Mouse (Mus musculus): ENCODE results near the gene Snap29.
A peak's percentile ranks its signal among the peaks of the same experiment; 100 is the strongest.

Snap29 gene

GRCm38 (mm10) chr16:17405736-17406443 is at the start of gene Snap29, which contains the start of gene Pi4ka:
Snap29 (plus strand) TSS chr16:17405986.
Pi4ka (minus strand) TSS chr16:17406314.
- DNase-seq (ENCODE audit: low spot score): peak; percentile 99

- DNase-seq (ENCODE audit: low spot score): no peak
Measured at GRCm38 (mm10) chr16:17356031-17356430, 49.8 kb upstream of the Snap29 start.

DNA sequence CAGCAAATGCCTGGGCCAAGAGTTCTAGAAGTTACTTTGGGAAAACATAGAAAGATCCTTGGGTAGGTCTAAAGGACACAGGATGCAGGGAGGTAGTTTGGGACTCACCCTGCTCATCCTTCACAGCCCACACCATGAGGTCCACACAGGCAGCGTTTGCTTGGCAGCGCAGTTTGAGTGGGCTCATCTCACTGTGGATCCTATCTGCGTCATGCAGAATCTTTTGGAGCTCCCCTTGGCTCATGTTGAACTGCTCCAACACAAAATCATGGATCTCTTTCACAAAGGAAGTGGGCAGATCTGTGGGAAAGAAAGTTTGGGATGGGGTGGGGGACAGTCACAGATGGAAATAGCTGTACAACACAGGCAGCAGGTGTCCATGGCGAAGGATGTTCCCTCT is 47.0 kb upstream of the Snap29 start:
- no peak for DNase-seq (ENCODE audit: low spot score)

DNA sequence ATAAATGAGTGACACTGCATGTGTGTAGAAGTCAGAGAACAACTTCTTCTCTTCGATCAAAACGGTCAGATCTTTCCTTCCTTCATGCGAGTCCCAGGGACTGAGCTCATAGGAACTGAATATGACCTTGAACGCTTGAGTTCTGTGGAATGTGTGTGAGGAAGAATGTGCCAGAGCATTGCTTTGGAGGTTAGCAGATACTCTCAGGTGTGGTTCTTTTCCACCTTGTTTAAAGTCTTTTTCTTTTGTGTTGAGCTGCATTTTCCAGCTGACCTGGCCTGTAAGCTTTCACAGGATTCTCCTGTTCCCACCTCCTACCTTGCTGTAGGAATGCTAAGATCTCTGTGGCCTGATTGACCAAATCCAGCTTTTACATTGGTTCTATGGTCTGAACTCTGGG is 23.5 kb upstream of the Snap29 start:
- DNase-seq (ENCODE audit: low spot score): no peak

DNA sequence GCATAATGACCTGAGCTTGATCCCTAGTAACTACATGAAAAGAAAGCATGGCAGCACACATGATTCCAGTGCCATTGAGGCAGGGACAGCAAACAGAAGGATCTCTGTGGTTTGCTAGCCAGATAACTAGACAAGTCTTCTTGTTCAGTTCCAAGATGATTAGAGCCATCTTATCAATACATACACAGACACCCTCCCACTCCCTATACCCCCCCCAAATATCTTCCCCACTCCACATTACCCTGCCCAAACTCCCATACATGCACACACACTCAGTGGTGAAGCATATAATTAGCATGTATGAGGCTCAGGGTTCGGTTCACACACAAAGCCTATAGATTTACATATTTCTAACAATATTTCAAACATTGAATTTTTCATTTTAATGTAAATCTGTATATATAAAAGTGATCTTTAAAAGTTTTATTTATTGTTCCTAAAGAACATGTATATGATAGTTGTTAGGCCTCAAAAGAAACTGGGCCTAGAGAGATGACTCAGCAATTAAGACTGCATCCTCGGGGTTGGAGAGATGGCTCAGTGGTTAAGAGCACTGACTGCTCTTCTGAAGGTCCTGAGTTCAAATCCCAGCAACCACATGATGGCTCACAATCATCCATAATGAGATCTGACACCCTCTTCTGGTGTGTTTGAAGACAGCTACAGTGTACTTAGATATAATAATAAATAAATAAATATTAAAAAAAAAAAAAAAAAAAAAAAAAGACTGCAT is 22.0 kb upstream of the Snap29 start:
- peak; percentile 47 for DNase-seq (ENCODE audit: low spot score)

DNA sequence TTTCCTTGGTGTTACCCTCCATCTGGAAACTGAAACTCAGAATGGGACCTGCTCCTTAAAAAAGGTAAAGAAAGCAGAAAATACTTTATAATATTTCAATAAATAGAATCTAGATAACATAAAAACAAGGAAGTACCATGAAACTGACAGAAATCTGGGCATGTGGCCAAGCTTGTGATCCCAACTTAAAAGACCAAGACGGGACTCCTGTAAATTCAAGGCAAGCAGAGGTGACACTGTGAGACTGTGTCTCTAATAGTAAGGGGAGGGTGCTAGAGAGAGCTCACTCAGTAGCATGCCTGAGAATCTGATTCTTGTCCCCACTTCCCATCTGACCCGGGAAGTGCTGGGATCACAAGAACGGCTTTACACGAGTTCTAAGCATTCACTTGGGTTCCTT is 13.0 kb upstream of the Snap29 start:
- DNase-seq (ENCODE audit: low spot score): no peak

- peak; percentile 66 for DNase-seq (ENCODE audit: low spot score)
Measured at GRCm38 (mm10) chr16:17402855-17403254, 2.9 kb upstream of the Snap29 start.

GRCm38 (mm10) chr16:17405271-17405696 is 502 bp upstream of the Snap29 start:
- DNase-seq (ENCODE audit: low spot score): peak; percentile 42

GRCm38 (mm10) chr16:17406512-17407231 is 886 bp downstream of the Snap29 start:
- no peak for DNase-seq (ENCODE audit: low spot score)

GRCm38 (mm10) chr16:17409046-17409445 is 3.3 kb downstream of the Snap29 start:
- DNase-seq (ENCODE audit: low spot score): no peak

DNA sequence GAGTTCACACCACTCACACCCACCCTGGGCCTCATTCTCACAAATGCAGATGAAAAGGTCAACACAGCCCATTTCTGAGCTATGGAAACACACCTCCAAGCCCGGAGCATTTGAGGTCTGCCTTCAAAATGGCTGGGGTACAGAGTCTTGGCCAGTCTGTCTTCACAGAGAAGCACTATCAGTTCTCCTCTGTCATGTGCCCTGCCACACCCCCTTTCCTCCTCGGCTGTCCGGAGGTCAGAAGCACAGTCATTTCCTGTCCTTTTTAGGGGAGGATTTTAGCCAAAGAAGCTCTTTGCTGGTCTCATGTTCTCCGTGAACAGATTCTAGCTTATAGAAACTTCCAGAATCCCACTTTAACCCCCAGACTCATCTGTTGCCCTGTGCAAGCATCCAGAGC is 4.4 kb downstream of the Snap29 start:
- no peak for DNase-seq (ENCODE audit: low spot score)

DNA sequence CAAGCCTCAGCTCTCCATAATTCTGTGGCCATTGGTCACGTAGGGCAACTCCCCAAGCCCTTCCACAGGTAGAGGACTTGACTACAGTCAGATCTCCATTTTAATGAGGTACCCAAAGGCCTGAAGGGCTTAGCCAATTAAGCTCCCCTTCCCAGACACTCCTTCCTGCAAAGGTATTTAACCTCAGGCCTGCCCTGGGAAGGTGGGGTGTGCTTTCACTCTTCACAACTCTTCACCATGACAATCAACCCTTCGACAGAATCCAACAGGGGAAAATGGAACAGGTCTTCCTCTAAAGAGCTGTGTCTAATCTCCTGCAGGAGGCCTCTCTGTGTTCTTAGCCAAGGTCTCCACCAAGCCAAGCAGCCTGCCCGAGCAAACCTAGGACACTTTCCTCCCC is 17.2 kb downstream of the Snap29 start:
- no peak for DNase-seq (ENCODE audit: low spot score)

GRCm38 (mm10) chr16:17432576-17432975 is 26.8 kb downstream of the Snap29 start:
- peak; percentile 17 for DNase-seq (ENCODE audit: low spot score)

DNA sequence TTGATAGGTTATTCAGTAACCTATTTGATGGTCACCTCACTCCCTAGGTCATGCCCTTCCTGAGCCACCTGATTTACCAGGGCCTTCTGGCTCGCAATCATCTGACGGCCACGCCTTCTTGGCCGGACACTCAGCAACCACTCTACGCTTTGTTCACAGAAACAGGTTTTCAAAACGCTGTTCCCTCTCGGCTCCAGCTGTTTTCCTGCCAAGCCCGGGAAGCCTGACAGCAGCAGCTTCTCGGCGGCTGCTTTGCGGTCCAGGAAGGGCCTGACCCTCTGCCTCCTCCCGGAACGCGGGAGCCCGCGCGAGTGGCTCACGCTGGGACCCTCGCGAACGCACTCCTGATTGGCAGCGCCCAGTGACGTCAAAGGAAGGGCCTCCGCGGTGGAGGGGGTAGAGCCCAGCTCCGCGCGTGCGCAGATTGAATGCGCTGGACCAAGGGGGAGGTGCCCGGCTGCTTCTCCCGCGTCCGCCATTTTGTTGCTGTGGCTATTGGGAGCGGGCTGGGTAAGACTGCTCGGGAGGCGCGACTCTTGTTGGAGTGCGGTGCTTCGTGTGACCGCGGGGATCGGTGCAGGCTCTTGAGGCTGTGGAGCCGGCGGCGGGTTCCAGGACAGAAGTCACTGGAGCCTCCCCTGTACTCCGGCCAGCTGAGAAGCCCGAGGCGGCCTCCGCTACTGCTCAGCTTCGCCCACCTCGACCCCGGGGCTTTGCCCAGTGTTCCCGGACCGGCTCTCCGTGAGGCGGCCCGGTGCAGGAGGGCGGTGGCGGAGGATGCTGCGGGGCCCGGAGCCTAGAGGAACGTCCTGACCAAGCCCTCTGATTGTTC is 46.0 kb downstream of the Snap29 start, which contains the start of gene Crkl:
Crkl (plus strand) TSS at position 447 of the 832 bp plus-strand sequence.
- DNase-seq (ENCODE audit: low spot score): peak; percentile 97

DNA sequence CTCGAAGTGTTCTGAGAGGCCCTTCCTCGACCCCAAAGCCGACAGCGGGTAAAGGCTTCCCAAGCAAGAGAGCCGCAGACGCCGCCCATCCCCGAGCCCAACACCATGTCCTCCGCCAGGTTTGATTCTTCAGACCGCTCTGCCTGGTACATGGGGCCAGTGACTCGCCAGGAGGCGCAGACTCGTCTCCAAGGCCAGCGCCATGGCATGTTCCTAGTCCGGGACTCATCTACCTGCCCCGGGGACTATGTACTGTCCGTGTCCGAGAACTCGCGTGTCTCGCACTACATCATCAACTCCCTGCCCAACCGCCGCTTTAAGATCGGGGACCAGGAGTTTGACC is 46.6 kb downstream of the Snap29 start:
- peak; percentile 51 for DNase-seq (ENCODE audit: low spot score)

DNA sequence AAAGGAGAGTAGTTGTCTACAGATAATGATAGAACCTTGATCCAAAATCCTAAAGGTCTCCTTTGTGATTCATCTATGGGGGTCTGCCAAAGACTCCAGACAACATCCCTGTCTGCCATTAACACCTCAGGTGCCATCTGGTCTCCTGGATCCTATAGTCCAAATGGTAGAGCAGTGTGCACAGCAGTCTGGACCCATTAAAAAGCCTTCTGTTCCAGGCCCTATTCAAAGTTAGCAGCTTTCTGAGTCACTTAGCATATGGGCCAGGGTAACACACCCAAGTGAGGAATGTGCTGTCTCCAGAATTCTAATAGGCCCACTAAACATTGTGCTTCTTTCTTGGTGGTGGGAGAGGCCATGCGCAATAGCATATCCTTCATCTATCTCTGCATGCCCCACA is 51.1 kb downstream of the Snap29 start:
- DNase-seq (ENCODE audit: low spot score): no peak

DNA sequence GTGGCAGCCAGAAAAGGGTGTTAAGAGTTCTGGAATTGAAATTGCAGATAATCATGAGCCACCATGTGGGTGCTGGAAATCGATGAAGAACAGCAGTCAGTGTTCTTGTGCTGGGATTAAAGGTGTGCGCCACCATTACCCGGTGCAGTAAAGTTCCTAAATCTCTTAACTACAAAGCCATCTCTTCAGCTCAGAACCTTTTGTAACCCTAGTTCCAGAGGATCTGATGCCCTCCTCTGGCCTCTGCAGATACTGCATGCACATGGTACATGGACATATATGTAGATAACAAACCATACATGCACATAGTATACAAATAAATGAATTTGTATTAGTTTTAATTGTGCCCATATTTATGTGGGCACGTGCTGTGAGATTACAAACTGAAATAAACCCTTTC is 54.5 kb downstream of the Snap29 start:
- peak; percentile 51 for DNase-seq (ENCODE audit: low spot score)

GRCm38 (mm10) chr16:17461596-17461995 is 55.8 kb downstream of the Snap29 start:
- no peak for DNase-seq (ENCODE audit: low spot score)

DNA sequence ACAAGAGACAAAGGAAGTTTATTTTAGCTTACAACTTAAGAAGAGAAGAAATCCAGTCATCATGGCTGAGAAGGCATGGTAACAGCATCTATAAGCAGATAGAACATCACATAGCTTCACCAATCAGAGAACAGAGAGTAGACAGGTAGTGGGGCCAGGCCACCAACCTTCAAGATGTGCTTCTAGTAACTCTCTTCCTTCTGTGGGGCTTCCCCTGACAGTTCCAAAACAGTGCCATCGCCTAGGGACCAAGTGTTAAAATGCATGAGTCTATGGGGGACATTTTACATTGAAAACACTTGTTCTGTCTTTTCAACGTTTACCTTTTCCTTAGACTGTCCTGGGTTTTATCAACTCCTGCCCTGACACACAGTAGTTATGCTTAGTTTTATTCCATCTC is 57.4 kb downstream of the Snap29 start:
- no peak for DNase-seq (ENCODE audit: low spot score)

DNA sequence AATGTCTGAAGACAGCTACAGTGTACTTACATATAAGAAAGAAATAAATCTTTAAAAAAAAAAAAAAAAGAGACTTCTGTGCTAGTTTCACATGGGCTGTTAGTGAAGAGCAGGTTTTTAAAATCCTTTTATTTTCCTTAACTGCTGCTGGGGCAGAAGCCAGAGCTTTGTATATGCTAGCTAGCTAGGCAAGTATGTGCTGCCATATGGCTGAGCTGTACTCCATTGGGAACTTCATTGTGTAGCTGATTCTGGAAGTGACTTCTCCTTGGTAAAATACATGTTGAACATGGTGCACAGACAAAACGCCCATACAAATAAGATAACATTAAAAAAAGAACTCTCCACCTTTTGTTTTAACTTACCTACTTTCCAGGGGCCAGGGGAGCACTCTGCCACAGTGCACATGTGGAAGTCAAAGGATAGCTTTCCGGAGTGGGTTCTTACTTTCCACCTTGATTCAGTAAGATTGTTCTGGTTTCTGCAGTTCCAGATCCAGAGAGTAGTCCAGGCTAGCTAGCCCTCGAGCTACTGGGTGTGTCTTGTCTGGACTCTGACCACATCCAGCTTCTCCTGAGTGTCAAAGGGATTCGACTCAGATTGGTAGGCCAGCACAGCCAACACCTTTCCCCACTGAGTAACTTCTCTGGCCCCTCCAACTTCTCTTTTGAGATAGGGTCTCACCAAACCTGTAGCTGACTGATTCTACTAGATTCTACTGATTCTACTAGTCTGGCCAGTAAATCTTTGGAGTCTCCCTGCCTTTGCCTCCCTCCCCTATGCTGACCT is 61.3 kb downstream of the Snap29 start:
- no peak for DNase-seq (ENCODE audit: low spot score)

DNA sequence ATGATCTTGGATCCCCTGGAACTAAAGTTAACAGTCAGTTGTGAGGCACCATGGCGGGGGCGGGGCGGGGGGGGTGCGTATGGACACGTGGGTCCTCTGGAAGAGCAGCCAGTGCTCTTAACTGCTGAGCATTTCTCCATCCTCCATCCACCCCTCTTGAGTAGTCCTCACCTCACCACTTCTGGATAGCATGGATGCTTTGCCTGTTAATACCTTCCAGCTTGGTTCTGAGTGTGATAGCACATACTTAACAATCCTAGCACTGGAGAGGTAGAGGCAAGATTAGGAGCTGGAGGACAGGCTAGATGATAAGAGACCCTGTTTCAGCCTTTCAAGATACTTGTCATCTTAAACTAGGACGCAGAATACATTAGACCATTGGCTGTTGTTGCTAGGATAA is 66.7 kb downstream of the Snap29 start:
- DNase-seq (ENCODE audit: low spot score): no peak

All from c-Kit-positive CD71-positive TER-119-positive erythroid progenitor cells, embryonic 14.5 days (primary cell).